9 mouse cellular contexts compared by ENCODE assay signal in genomic region chr15:31150546-31151471, GRCm38 (mm10).
DNase-seq lines count a peak whose midpoint lies in the region; TF ChIP-seq lines count a peak whose summit lies in the region.
"Had no signal": no experiment of that assay in that cellular context is flagged by ENCODE, and none has a peak within 500 bp of the region (broad histone marks: within the 10 kb centered on the region; RNA-seq: fewer than 3 reads in every experiment).

No protein-coding gene starts in this region.

- H3K4me3 ChIP-seq in kidney, adult 2 months (ENCODE audit: insufficient read depth, low read depth, low read length) = no peak overlapping the region
- H3K4me3 ChIP-seq: limb, embryonic 12.5 days had no signal

- H3K27ac ChIP-seq in kidney, adult 2 months (ENCODE audit: insufficient read depth, low read depth, low read length) = no peak overlapping the region
- H3K27ac ChIP-seq: limb, embryonic 12.5 days had no signal

- peak; percentile 68 for TF ChIP-seq CTCF in kidney, adult 2 months (conservative IDR thresholded peaks at IDR 0.05; ENCODE audit: insufficient read depth, insufficient read length, low read depth, low read length)

- intact Hi-C loops in left cerebral cortex, postnatal 36 days (cut with DNase I) = loop anchor here (5.0 kb wide), 1 partner anchor 224 kb away; no protein-coding TSS in a partner anchor

- peak; percentile 48 to 84 for DNase-seq in adrenal gland, adult (ENCODE audit: inconsistent age in 2 of 2, low spot score in 1 of 2)
- no peak for DNase-seq in adrenal gland, postnatal 4 days (ENCODE audit: low spot score in 2 of 2)
- peak; percentile 65 for DNase-seq in cerebellum, adult 9-11 months
- DNase-seq in frontal cortex, postnatal 14 days (ENCODE audit: low spot score in 2 of 2) = peak; percentile 55 to 78
- DNase-seq in kidney, adult 2 months = peak; percentile 44
- peak; percentile 59 to 67 for DNase-seq in left cerebral cortex, postnatal 36 days (ENCODE audit: low spot score in 2 of 2)
- DNase-seq in neural tube, embryonic 10.5 days (ENCODE audit: extremely low spot score, low spot score) = peak; percentile 61
- DNase-seq in thymus, postnatal 25 days = peak; percentile 43

- no peaks in the 10 kb centered on the region for H3K4me1 ChIP-seq in kidney, adult 2 months (ENCODE audit: control insufficient read depth, insufficient read depth, low read length)

- no peaks in the 10 kb centered on the region for H3K36me3 ChIP-seq in kidney, adult 2 months (ENCODE audit: control insufficient read depth, insufficient read depth, low read length)
- H3K36me3 ChIP-seq: limb, embryonic 12.5 days had no signal

- no peaks in the 10 kb centered on the region for H3K27me3 ChIP-seq in kidney, adult 2 months (replicated peaks; ENCODE audit: control insufficient read depth, insufficient read depth, low read length)
- H3K27me3 ChIP-seq: limb, embryonic 12.5 days had no signal

- WGBS in kidney, adult 2 months = 41% methylated on average over 21 of the region's 21 CpGs

- no peak for TF ChIP-seq POLR2A in kidney, adult 2 months (IDR thresholded peaks at IDR 0.05; ENCODE audit: low read depth, low read length)

Comparison
In these comparisons a context has a peak if more than half of its experiments do, and no peak if none do; other contexts are left out.
1. DNase-seq: peak in adrenal gland, adult (2 of 2), cerebellum, adult 9-11 months (single experiment), frontal cortex, postnatal 14 days (2 of 2), kidney, adult 2 months (single experiment), left cerebral cortex, postnatal 36 days (2 of 2), neural tube, embryonic 10.5 days (single experiment) and thymus, postnatal 25 days (single experiment); none in adrenal gland, postnatal 4 days (0 of 2).